Mouse (Mus musculus) G1E (cell line): Measurements from ENCODE around the gene Prdm8.

Source experiments
- CTCF ChIP-seq: IDR thresholded peaks from 2 replicates; pipeline ENCODE4 v1.5.1; 2012; ENCODE audit warnings: low read depth, low read length, inconsistent platforms, mixed read lengths
- GATA1 ChIP-seq: IDR thresholded peaks from 2 replicates; pipeline ENCODE4 v1.6.1; 2012; ENCODE audit warnings: borderline replicate concordance, low read length, inconsistent platforms, mixed read lengths
- POLR2AphosphoS5 ChIP-seq: IDR thresholded peaks from 2 replicates; pipeline ENCODE4 v1.6.1; 2012; ENCODE audit warnings: low read depth, low read length, inconsistent platforms; ENCODE audit not compliant: insufficient replicate concordance

- TF ChIP-seq GATA1 = no peak
- no peak for TF ChIP-seq CTCF
- TF ChIP-seq POLR2AphosphoS5 = no peak
Observed at GRCm38 (mm10) chr5:98238466-98238865, 71.5 kb downstream of the Prdm8 start.
